Mouse (Mus musculus): ENCODE data around the gene C8b. TPM values are rescaled to one million over a fixed set of nuclear protein-coding genes. Genes with fewer than 3 reads are reported as not detected.

Gene C8b
- total RNA-seq, 1 experiment = 0.80 TPM

GRCm38 (mm10) chr4:104828939-104829338 lies 62.8 kb downstream of the C8b start:
- H3K4me3 ChIP-seq (ENCODE audit: insufficient read depth in 1 of 2, low read depth in 1 of 2, low read length in 2 of 2, poor library complexity in 1 of 2, severe bottlenecking in 1 of 2) = no peak overlapping the region
- no peak overlapping the region for H3K9ac ChIP-seq (ENCODE audit: insufficient read depth, low read depth, low read length, poor library complexity, severe bottlenecking)
- H3K9me3 ChIP-seq (ENCODE audit: control insufficient read depth, insufficient read depth, low read depth, low read length) = no peaks in the 10 kb centered on the region
- H3K27ac ChIP-seq (ENCODE audit: insufficient read depth, low read depth, low read length, poor library complexity, severe bottlenecking) = no peak overlapping the region
- no peaks in the 10 kb centered on the region for H3K36me3 ChIP-seq (ENCODE audit: control insufficient read depth, insufficient read depth, low read length, poor library complexity, severe bottlenecking)
- no peak for DNase-seq (ENCODE audit: low read depth, low spot score)
- peaks cover 0 to 2% of the 10 kb centered on the region in 2 experiments; a peak in 1 of 4 replicates for H3K4me1 ChIP-seq (ENCODE audit: control insufficient read depth in 2 of 2, insufficient read depth in 2 of 2, low read length in 2 of 2, poor library complexity in 1 of 2)
- in situ Hi-C loops (cut with MboI; ENCODE audit: low sequenced_read_pairs in 2 of 2, unreplicated experiment in 2 of 2) = no loop called here
- no peak for TF ChIP-seq MAFK (IDR thresholded peaks at IDR 0.05; ENCODE audit: insufficient read depth, low read depth, low read length)
- TF ChIP-seq ZC3H11A (IDR thresholded peaks at IDR 0.05; ENCODE audit: borderline replicate concordance, low read depth, low read length) = no peak
- TF ChIP-seq ZNF384 (IDR thresholded peaks at IDR 0.05; ENCODE audit: low read depth, low read length) = no peak
- TF ChIP-seq HCFC1 (IDR thresholded peaks at IDR 0.05; ENCODE audit: borderline replicate concordance, insufficient read depth, low read length) = no peak
- TF ChIP-seq CHD2 (IDR thresholded peaks at IDR 0.05; ENCODE audit: low read depth, low read length) = no peak

GRCm38 (mm10) chr4:104835096-104835495 lies 69.0 kb downstream of the C8b start:
- peaks cover 0 to 1% of the 10 kb centered on the region in 2 experiments; a peak in 1 of 4 replicates for H3K4me1 ChIP-seq (ENCODE audit: control insufficient read depth in 2 of 2, insufficient read depth in 2 of 2, low read length in 2 of 2, poor library complexity in 1 of 2)
- H3K9ac ChIP-seq (ENCODE audit: insufficient read depth, low read depth, low read length, poor library complexity, severe bottlenecking) = no peak overlapping the region
- H3K27ac ChIP-seq (ENCODE audit: insufficient read depth, low read depth, low read length, poor library complexity, severe bottlenecking) = no peak overlapping the region
- H3K9me3 ChIP-seq (ENCODE audit: control insufficient read depth, insufficient read depth, low read depth, low read length) = no peaks in the 10 kb centered on the region
- no peaks in the 10 kb centered on the region for H3K36me3 ChIP-seq (ENCODE audit: control insufficient read depth, insufficient read depth, low read length, poor library complexity, severe bottlenecking)
- no peak for DNase-seq (ENCODE audit: low read depth, low spot score)
- in situ Hi-C loops (cut with MboI; ENCODE audit: low sequenced_read_pairs in 2 of 2, unreplicated experiment in 2 of 2) = no loop called here
- no peak for TF ChIP-seq ZC3H11A (IDR thresholded peaks at IDR 0.05; ENCODE audit: borderline replicate concordance, low read depth, low read length)
- TF ChIP-seq ZNF384 (IDR thresholded peaks at IDR 0.05; ENCODE audit: low read depth, low read length) = no peak
- no peak for TF ChIP-seq MAFK (IDR thresholded peaks at IDR 0.05; ENCODE audit: insufficient read depth, low read depth, low read length)
- TF ChIP-seq HCFC1 (IDR thresholded peaks at IDR 0.05; ENCODE audit: borderline replicate concordance, insufficient read depth, low read length) = no peak
- TF ChIP-seq CHD2 (IDR thresholded peaks at IDR 0.05; ENCODE audit: low read depth, low read length) = no peak
- H3K4me3 ChIP-seq (ENCODE audit: insufficient read depth in 1 of 2, low read depth in 1 of 2, low read length in 2 of 2, poor library complexity in 1 of 2, severe bottlenecking in 1 of 2) = no peak overlapping the region

- no peak for TF ChIP-seq MAFK (IDR thresholded peaks at IDR 0.05; ENCODE audit: insufficient read depth, low read depth, low read length)
- TF ChIP-seq ZC3H11A (IDR thresholded peaks at IDR 0.05; ENCODE audit: borderline replicate concordance, low read depth, low read length) = no peak
- TF ChIP-seq ZNF384 (IDR thresholded peaks at IDR 0.05; ENCODE audit: low read depth, low read length) = no peak
- TF ChIP-seq HCFC1 (IDR thresholded peaks at IDR 0.05; ENCODE audit: borderline replicate concordance, insufficient read depth, low read length) = no peak
- no peak for TF ChIP-seq CHD2 (IDR thresholded peaks at IDR 0.05; ENCODE audit: low read depth, low read length)
- Histone ChIP-seq H3K27ac (ENCODE audit: insufficient read depth, low read depth, low read length, poor library complexity, severe bottlenecking) (no peak overlapping the region), H3K9ac (ENCODE audit: insufficient read depth, low read depth, low read length, poor library complexity, severe bottlenecking) (no peak overlapping the region), H3K4me3 (ENCODE audit: insufficient read depth in 1 of 2, low read depth in 1 of 2, low read length in 2 of 2, poor library complexity in 1 of 2, severe bottlenecking in 1 of 2) (no peak overlapping the region), H3K4me1 (ENCODE audit: control insufficient read depth in 2 of 2, insufficient read depth in 2 of 2, low read length in 2 of 2, poor library complexity in 1 of 2) (no peaks in the 10 kb centered on the region), H3K36me3 (ENCODE audit: control insufficient read depth, insufficient read depth, low read length, poor library complexity, severe bottlenecking) (no peaks in the 10 kb centered on the region), H3K9me3 (ENCODE audit: control insufficient read depth, insufficient read depth, low read depth, low read length) (no peaks in the 10 kb centered on the region)
- DNase-seq (ENCODE audit: low read depth, low spot score) = no peak
- in situ Hi-C loops (cut with MboI; ENCODE audit: low sequenced_read_pairs in 2 of 2, unreplicated experiment in 2 of 2) = no loop called here
Observed at GRCm38 (mm10) chr4:104838342-104838741, 72.2 kb downstream of the C8b start.

GRCm38 (mm10) chr4:104842204-104842603 lies 76.1 kb downstream of the C8b start:
- H3K9me3 ChIP-seq (ENCODE audit: control insufficient read depth, insufficient read depth, low read depth, low read length) = no peaks in the 10 kb centered on the region
- H3K27ac ChIP-seq (ENCODE audit: insufficient read depth, low read depth, low read length, poor library complexity, severe bottlenecking) = no peak overlapping the region
- no peaks in the 10 kb centered on the region for H3K4me1 ChIP-seq (ENCODE audit: control insufficient read depth in 2 of 2, insufficient read depth in 2 of 2, low read length in 2 of 2, poor library complexity in 1 of 2)
- in situ Hi-C loops (cut with MboI; ENCODE audit: low sequenced_read_pairs in 2 of 2, unreplicated experiment in 2 of 2) = no loop called here
- no peak overlapping the region for H3K4me3 ChIP-seq (ENCODE audit: insufficient read depth in 1 of 2, low read depth in 1 of 2, low read length in 2 of 2, poor library complexity in 1 of 2, severe bottlenecking in 1 of 2)
- no peaks in the 10 kb centered on the region for H3K36me3 ChIP-seq (ENCODE audit: control insufficient read depth, insufficient read depth, low read length, poor library complexity, severe bottlenecking)
- TF ChIP-seq MAFK (IDR thresholded peaks at IDR 0.05; ENCODE audit: insufficient read depth, low read depth, low read length) (no peak), CHD2 (IDR thresholded peaks at IDR 0.05; ENCODE audit: low read depth, low read length) (no peak), HCFC1 (IDR thresholded peaks at IDR 0.05; ENCODE audit: borderline replicate concordance, insufficient read depth, low read length) (no peak), ZNF384 (IDR thresholded peaks at IDR 0.05; ENCODE audit: low read depth, low read length) (no peak), ZC3H11A (IDR thresholded peaks at IDR 0.05; ENCODE audit: borderline replicate concordance, low read depth, low read length) (no peak)
- no peak for DNase-seq (ENCODE audit: low read depth, low spot score)
- H3K9ac ChIP-seq (ENCODE audit: insufficient read depth, low read depth, low read length, poor library complexity, severe bottlenecking) = no peak overlapping the region

GRCm38 (mm10) chr4:104843546-104843945 lies 77.4 kb downstream of the C8b start:
- DNase-seq (ENCODE audit: low read depth, low spot score) = no peak
- H3K9ac ChIP-seq (ENCODE audit: insufficient read depth, low read depth, low read length, poor library complexity, severe bottlenecking) = no peak overlapping the region
- no peaks in the 10 kb centered on the region for H3K36me3 ChIP-seq (ENCODE audit: control insufficient read depth, insufficient read depth, low read length, poor library complexity, severe bottlenecking)
- H3K4me3 ChIP-seq (ENCODE audit: insufficient read depth in 1 of 2, low read depth in 1 of 2, low read length in 2 of 2, poor library complexity in 1 of 2, severe bottlenecking in 1 of 2) = no peak overlapping the region
- no peaks in the 10 kb centered on the region for H3K9me3 ChIP-seq (ENCODE audit: control insufficient read depth, insufficient read depth, low read depth, low read length)
- H3K4me1 ChIP-seq (ENCODE audit: control insufficient read depth in 2 of 2, insufficient read depth in 2 of 2, low read length in 2 of 2, poor library complexity in 1 of 2) = no peaks in the 10 kb centered on the region
- TF ChIP-seq ZC3H11A (IDR thresholded peaks at IDR 0.05; ENCODE audit: borderline replicate concordance, low read depth, low read length) (no peak), CHD2 (IDR thresholded peaks at IDR 0.05; ENCODE audit: low read depth, low read length) (no peak), ZNF384 (IDR thresholded peaks at IDR 0.05; ENCODE audit: low read depth, low read length) (no peak), HCFC1 (IDR thresholded peaks at IDR 0.05; ENCODE audit: borderline replicate concordance, insufficient read depth, low read length) (no peak), MAFK (IDR thresholded peaks at IDR 0.05; ENCODE audit: insufficient read depth, low read depth, low read length) (no peak)
- no peak overlapping the region for H3K27ac ChIP-seq (ENCODE audit: insufficient read depth, low read depth, low read length, poor library complexity, severe bottlenecking)
- in situ Hi-C loops (cut with MboI; ENCODE audit: low sequenced_read_pairs in 2 of 2, unreplicated experiment in 2 of 2) = no loop called here
